Mouse (Mus musculus): ENCODE results near the gene Alyref2. TPM values are rescaled to one million over a fixed set of nuclear protein-coding genes. Genes with fewer than 3 reads are reported as not detected.

Gene Alyref2
- polyA plus RNA-seq (2014; fragmentation: Nextera tagmentation; extraction: Ambion mirVana), result 15.4 and 17.5 TPM in 2 replicates

DNA sequence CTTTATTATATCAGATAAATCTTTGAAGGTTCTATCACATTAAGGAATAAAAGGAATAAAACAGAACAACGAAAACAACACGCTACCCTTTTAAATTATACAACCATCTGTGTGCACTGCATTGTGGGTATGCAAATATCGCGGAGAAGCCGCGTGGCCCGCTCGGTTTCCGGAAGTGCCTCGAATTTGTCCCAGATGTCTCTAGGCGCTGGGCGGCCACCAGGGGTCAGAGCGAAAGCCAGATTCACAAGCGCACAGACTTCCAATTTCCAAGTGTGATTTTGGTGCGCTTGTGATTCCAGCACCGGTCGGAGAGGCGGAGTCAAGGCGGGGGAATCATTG is at the start of gene Alyref2:
Alyref2 (plus strand) TSS at position 229 of the 342 bp plus-strand sequence.
- Histone ChIP-seq H3K4me2 (replicated peaks; ENCODE audit: low read depth, low read length) (peak within 1 kb of the TSS; percentile 53), H3K27ac (ENCODE audit: low read depth, low read length) (peak within 1 kb of the TSS; percentile 88), H3K9ac (ENCODE audit: low read depth, low read length) (peak within 1 kb of the TSS; percentile 62), H3K4me3 (ENCODE audit: low read depth, low read length) (peak within 1 kb of the TSS; percentile 48), H3K36me3 (ENCODE audit: control insufficient read depth, insufficient read depth, low read length) (no peaks in the 10 kb centered on the region), H3K9me3 (ENCODE audit: control insufficient read depth, low read length) (no peaks in the 10 kb centered on the region), H3K4me1 (replicated peaks; ENCODE audit: control insufficient read depth, insufficient read depth, low read length) (no peaks in the 10 kb centered on the region; the same call in 1 of the 2 replicates), H3K27me3 (ENCODE audit: control insufficient read depth, insufficient read depth, low read length) (no peaks in the 10 kb centered on the region)
- WGBS, result under 1% methylated on average over 19 of the region's 19 CpGs
- ATAC-seq (ENCODE audit: low FRiP score) (peak; percentile 91), DNase-seq (ENCODE audit: low spot score) (peak; percentile 94)

GRCm38 (mm10) chr1:171454926-171455325 is 48.4 kb upstream of the Alyref2 start:
- H3K27ac ChIP-seq (ENCODE audit: low read depth, low read length), result no peak overlapping the region
- no peak overlapping the region for H3K9ac ChIP-seq (ENCODE audit: low read depth, low read length)
- H3K36me3 ChIP-seq (ENCODE audit: control insufficient read depth, insufficient read depth, low read length), result no peaks in the 10 kb centered on the region
- H3K27me3 ChIP-seq (ENCODE audit: control insufficient read depth, insufficient read depth, low read length), result no peaks in the 10 kb centered on the region
- no peak overlapping the region for H3K4me2 ChIP-seq (replicated peaks; ENCODE audit: low read depth, low read length)
- ATAC-seq (ENCODE audit: low FRiP score) (no peak), DNase-seq (ENCODE audit: low spot score) (no peak)
- no peaks in the 10 kb centered on the region for H3K9me3 ChIP-seq (ENCODE audit: control insufficient read depth, low read length)
- no peak overlapping the region for H3K4me3 ChIP-seq (ENCODE audit: low read depth, low read length)
- no peaks in the 10 kb centered on the region for H3K4me1 ChIP-seq (replicated peaks; ENCODE audit: control insufficient read depth, insufficient read depth, low read length)
- whole genome bisulfite sequencing, result 85% methylated on average over 6 of the region's 6 CpGs

DNA sequence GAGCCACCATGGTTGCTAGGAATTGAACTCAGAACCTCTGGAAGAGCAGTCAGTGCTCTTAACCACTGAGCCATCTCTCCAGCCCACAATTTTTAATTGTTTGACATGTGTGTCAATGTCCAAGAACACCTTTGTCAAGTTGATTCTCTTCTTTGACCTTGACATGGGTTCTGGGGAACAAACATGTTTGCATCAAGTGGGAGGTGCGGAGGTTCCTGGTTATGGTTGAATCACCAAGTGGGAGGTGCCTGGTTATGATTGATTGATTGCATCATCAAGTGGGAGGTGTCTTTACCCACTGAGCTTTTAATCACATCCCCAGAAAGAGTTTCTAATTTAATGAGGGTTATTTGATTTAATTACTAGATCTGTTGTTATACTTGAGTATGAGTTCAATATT is 45.7 kb upstream of the Alyref2 start:
- Histone ChIP-seq H3K9me3 (ENCODE audit: control insufficient read depth, low read length) (no peaks in the 10 kb centered on the region), H3K4me1 (replicated peaks; ENCODE audit: control insufficient read depth, insufficient read depth, low read length) (no peaks in the 10 kb centered on the region), H3K27ac (ENCODE audit: low read depth, low read length) (no peak overlapping the region), H3K36me3 (ENCODE audit: control insufficient read depth, insufficient read depth, low read length) (no peaks in the 10 kb centered on the region), H3K4me3 (ENCODE audit: low read depth, low read length) (no peak overlapping the region), H3K4me2 (replicated peaks; ENCODE audit: low read depth, low read length) (no peak overlapping the region), H3K9ac (ENCODE audit: low read depth, low read length) (no peak overlapping the region), H3K27me3 (ENCODE audit: control insufficient read depth, insufficient read depth, low read length) (no peaks in the 10 kb centered on the region)
- no peak for DNase-seq (ENCODE audit: low spot score)
- 97% methylated on average over 1 of the region's 1 CpGs for WGBS
- ATAC-seq (ENCODE audit: low FRiP score), result no peak

DNA sequence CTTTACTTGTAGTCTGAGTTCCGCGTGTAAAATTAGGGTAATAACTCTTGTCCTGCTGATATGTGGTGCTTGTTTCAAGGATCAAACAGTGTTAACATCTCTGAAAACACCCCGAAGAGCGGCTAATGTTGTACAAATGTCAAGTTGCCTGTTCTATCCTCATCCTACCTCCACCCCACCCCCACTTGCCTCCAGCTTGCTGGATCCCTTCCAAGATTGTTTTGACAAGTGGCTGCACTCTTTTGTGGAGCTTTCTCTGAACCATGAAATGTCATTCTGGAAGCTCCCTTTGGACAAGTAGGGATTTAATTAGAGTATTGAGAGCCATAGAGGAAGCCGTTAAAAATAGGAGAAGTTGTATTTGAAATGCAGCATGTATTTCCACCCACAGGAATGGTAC is 43.5 kb upstream of the Alyref2 start:
- Histone ChIP-seq H3K4me1 (replicated peaks; ENCODE audit: control insufficient read depth, insufficient read depth, low read length) (no peaks in the 10 kb centered on the region), H3K27ac (ENCODE audit: low read depth, low read length) (no peak overlapping the region), H3K9me3 (ENCODE audit: control insufficient read depth, low read length) (no peaks in the 10 kb centered on the region), H3K36me3 (ENCODE audit: control insufficient read depth, insufficient read depth, low read length) (no peaks in the 10 kb centered on the region), H3K9ac (ENCODE audit: low read depth, low read length) (no peak overlapping the region), H3K27me3 (ENCODE audit: control insufficient read depth, insufficient read depth, low read length) (no peaks in the 10 kb centered on the region), H3K4me2 (replicated peaks; ENCODE audit: low read depth, low read length) (no peak overlapping the region), H3K4me3 (ENCODE audit: low read depth, low read length) (no peak overlapping the region)
- ATAC-seq (ENCODE audit: low FRiP score), result no peak
- WGBS, result 52% methylated on average over 5 of the region's 5 CpGs
- DNase-seq (ENCODE audit: low spot score), result no peak

GRCm38 (mm10) chr1:171460551-171461503 is 42.5 kb upstream of the Alyref2 start:
- no peak overlapping the region for H3K4me3 ChIP-seq (ENCODE audit: low read depth, low read length)
- DNase-seq (ENCODE audit: low spot score) (no peak), ATAC-seq (ENCODE audit: low FRiP score) (no peak)
- no peak overlapping the region for H3K9ac ChIP-seq (ENCODE audit: low read depth, low read length)
- H3K36me3 ChIP-seq (ENCODE audit: control insufficient read depth, insufficient read depth, low read length), result no peaks in the 10 kb centered on the region
- no peaks in the 10 kb centered on the region for H3K9me3 ChIP-seq (ENCODE audit: control insufficient read depth, low read length)
- H3K27ac ChIP-seq (ENCODE audit: low read depth, low read length), result no peak overlapping the region
- WGBS, result 88% methylated on average over 22 of the region's 22 CpGs
- H3K4me1 ChIP-seq (replicated peaks; ENCODE audit: control insufficient read depth, insufficient read depth, low read length), result no peaks in the 10 kb centered on the region
- no peak overlapping the region for H3K4me2 ChIP-seq (replicated peaks; ENCODE audit: low read depth, low read length)
- no peaks in the 10 kb centered on the region for H3K27me3 ChIP-seq (ENCODE audit: control insufficient read depth, insufficient read depth, low read length)

- Histone ChIP-seq H3K36me3 (ENCODE audit: control insufficient read depth, insufficient read depth, low read length) (no peaks in the 10 kb centered on the region), H3K4me2 (replicated peaks; ENCODE audit: low read depth, low read length) (no peak overlapping the region), H3K9me3 (ENCODE audit: control insufficient read depth, low read length) (no peaks in the 10 kb centered on the region), H3K4me1 (replicated peaks; ENCODE audit: control insufficient read depth, insufficient read depth, low read length) (no peaks in the 10 kb centered on the region), H3K4me3 (ENCODE audit: low read depth, low read length) (no peak overlapping the region), H3K27ac (ENCODE audit: low read depth, low read length) (no peak overlapping the region), H3K9ac (ENCODE audit: low read depth, low read length) (no peak overlapping the region), H3K27me3 (ENCODE audit: control insufficient read depth, insufficient read depth, low read length) (no peaks in the 10 kb centered on the region)
- DNase-seq (ENCODE audit: low spot score) (no peak), ATAC-seq (ENCODE audit: low FRiP score) (no peak)
- 98% methylated on average over 3 of the region's 3 CpGs for WGBS
Measured at GRCm38 (mm10) chr1:171463133-171463532, 40.1 kb upstream of the Alyref2 start.

DNA sequence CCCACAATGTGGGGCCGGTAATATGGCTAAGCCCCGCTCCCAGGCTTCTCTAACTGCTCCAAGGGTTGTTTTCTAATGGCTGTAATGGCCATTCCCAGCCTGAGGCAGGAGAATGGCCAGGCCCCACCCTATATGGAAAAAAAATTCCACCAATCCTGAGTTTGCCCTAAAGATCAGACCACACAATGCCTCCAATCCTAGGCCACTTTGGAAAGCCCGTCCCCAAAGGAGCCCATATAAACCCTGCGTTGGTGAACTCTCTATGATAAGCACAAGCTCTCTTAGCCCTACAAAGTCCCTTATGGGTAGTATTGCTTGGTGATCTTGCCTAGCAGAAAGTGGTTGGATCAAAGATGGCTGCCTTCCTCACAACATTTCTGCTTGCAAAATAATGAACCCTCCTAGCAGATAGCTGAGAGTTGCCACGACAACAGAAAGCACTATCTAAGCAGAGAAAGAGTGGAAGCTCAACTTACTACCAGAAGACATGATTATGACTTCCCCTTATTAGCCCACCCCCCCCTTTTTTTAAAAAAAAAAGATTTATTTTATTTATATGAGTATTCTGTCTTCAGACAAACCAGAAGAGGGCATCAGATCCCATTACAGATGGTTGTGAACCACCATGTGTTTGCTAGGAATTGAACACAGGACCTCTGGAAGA is 37.4 kb upstream of the Alyref2 start:
- H3K9ac ChIP-seq (ENCODE audit: low read depth, low read length), result no peak overlapping the region
- DNase-seq (ENCODE audit: low spot score) (no peak), ATAC-seq (ENCODE audit: low FRiP score) (no peak)
- H3K27ac ChIP-seq (ENCODE audit: low read depth, low read length), result no peak overlapping the region
- 90% methylated on average over 5 of the region's 5 CpGs for WGBS
- H3K27me3 ChIP-seq (ENCODE audit: control insufficient read depth, insufficient read depth, low read length), result no peaks in the 10 kb centered on the region
- no peak overlapping the region for H3K4me2 ChIP-seq (replicated peaks; ENCODE audit: low read depth, low read length)
- no peaks in the 10 kb centered on the region for H3K9me3 ChIP-seq (ENCODE audit: control insufficient read depth, low read length)
- no peaks in the 10 kb centered on the region for H3K36me3 ChIP-seq (ENCODE audit: control insufficient read depth, insufficient read depth, low read length)
- H3K4me1 ChIP-seq (replicated peaks; ENCODE audit: control insufficient read depth, insufficient read depth, low read length), result no peaks in the 10 kb centered on the region
- H3K4me3 ChIP-seq (ENCODE audit: low read depth, low read length), result no peak overlapping the region

- H3K4me2 ChIP-seq (replicated peaks; ENCODE audit: low read depth, low read length), result no peak overlapping the region
- ATAC-seq (ENCODE audit: low FRiP score) (no peak), DNase-seq (ENCODE audit: low spot score) (no peak)
- no peaks in the 10 kb centered on the region for H3K27me3 ChIP-seq (ENCODE audit: control insufficient read depth, insufficient read depth, low read length)
- 84% methylated on average over 4 of the region's 4 CpGs for WGBS
- no peak overlapping the region for H3K27ac ChIP-seq (ENCODE audit: low read depth, low read length)
- H3K4me3 ChIP-seq (ENCODE audit: low read depth, low read length), result no peak overlapping the region
- H3K9ac ChIP-seq (ENCODE audit: low read depth, low read length), result no peak overlapping the region
- no peaks in the 10 kb centered on the region for H3K4me1 ChIP-seq (replicated peaks; ENCODE audit: control insufficient read depth, insufficient read depth, low read length)
- no peaks in the 10 kb centered on the region for H3K9me3 ChIP-seq (ENCODE audit: control insufficient read depth, low read length)
- no peaks in the 10 kb centered on the region for H3K36me3 ChIP-seq (ENCODE audit: control insufficient read depth, insufficient read depth, low read length)
Measured at GRCm38 (mm10) chr1:171466565-171466964, 36.7 kb upstream of the Alyref2 start.
